Mouse (Mus musculus): ENCODE data around the gene Gm45623. TPM values are rescaled to one million over a fixed set of nuclear protein-coding genes. Genes with fewer than 3 reads are reported as not detected.

The Gm45623 gene
- polyA plus RNA-seq, 1 experiment from 2014 or later: 0.85 TPM

DNA sequence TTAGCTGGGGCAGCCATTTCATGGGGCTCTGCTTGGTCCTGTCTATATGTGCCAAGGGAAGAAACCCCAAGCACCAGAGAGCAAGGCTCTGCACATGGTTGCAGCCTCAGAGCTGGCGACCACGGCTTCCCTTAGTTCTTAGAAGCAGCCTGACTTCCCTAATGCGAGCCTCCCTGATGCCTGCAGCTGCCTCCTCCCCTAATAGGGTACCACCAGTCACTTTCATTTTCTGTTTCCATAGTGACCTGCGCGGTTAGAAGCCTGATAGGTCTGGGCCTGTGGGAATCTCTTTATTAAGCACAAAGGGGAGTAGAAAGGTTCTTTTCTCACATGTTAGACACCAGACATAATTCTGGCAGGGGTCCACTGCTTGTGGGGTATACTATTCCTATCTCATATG is 20.7 kb upstream of the Gm45623 start:
- H3K9ac ChIP-seq (ENCODE audit: low read length): peak overlapping the region; percentile 25; the same call in 1 of the 2 replicates
- H3K27ac ChIP-seq (ENCODE audit: low read depth, low read length): peak overlapping the region; percentile 86
- H3K4me1 ChIP-seq (ENCODE audit: control insufficient read depth, insufficient read depth, low read length): peaks cover 31% of the 10 kb centered on the region
- no peaks in the 10 kb centered on the region for H3K36me3 ChIP-seq (ENCODE audit: control insufficient read depth, insufficient read depth, low read length)
- H3K9me3 ChIP-seq (replicated peaks; ENCODE audit: control insufficient read depth, low read length): no peaks in the 10 kb centered on the region
- DNase-seq (ENCODE audit: low spot score) (peak; percentile 92), ATAC-seq (peak; percentile 82)
- H3K27me3 ChIP-seq (replicated peaks; ENCODE audit: control insufficient read depth, insufficient read depth, low read length): no peaks in the 10 kb centered on the region
- 6% methylated on average over 5 of the region's 5 CpGs for WGBS
- peak overlapping the region; percentile 30; the same call in 1 of the 2 replicates for H3K4me2 ChIP-seq (ENCODE audit: low read length)
- no peak overlapping the region for H3K4me3 ChIP-seq (ENCODE audit: low read depth, low read length)

DNA sequence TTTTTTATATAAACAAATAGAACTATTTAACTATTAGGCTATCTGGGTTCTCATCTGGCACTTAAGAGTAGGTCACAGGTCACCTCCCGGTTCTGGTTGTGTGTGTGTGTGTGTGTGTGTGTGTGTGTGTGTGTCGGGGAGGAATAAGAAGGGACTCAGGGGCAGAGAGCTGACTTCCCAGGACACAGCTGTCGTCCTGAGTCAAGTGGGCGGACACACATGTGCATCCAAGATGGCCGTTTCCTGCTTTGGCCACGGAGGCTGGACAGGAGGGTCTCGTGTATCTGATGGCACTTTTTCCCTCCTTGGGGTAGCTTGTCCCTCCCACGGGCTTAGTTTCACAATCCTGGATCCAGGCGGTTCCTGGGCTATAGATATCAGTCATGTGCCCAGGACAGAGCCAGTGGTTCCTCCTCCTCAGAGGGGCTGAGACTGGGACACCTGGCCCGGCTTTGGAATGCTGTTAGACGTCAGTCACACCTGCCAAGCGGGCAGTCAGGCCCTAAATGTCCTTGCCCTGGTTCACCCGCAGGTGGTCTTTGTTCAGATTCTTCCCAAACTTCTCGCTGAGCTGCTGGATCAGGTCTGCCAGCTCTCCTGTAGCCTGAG is 19.7 kb upstream of the Gm45623 start:
- no peak overlapping the region for H3K4me2 ChIP-seq (ENCODE audit: low read length)
- no peak for DNase-seq (ENCODE audit: low spot score)
- H3K9me3 ChIP-seq (replicated peaks; ENCODE audit: control insufficient read depth, low read length): no peaks in the 10 kb centered on the region
- WGBS: 65% methylated on average over 14 of the region's 14 CpGs
- H3K27me3 ChIP-seq (replicated peaks; ENCODE audit: control insufficient read depth, insufficient read depth, low read length): no peaks in the 10 kb centered on the region
- no peak for ATAC-seq
- 0 out of 2 replicates have a peak overlapping the region, but pooled peaks have one; percentile 21 for H3K9ac ChIP-seq (ENCODE audit: low read length)
- peak overlapping the region; percentile 86 for H3K27ac ChIP-seq (ENCODE audit: low read depth, low read length)
- H3K4me3 ChIP-seq (ENCODE audit: low read depth, low read length): no peak overlapping the region
- peaks cover 33% of the 10 kb centered on the region for H3K4me1 ChIP-seq (ENCODE audit: control insufficient read depth, insufficient read depth, low read length)
- H3K36me3 ChIP-seq (ENCODE audit: control insufficient read depth, insufficient read depth, low read length): no peaks in the 10 kb centered on the region

DNA sequence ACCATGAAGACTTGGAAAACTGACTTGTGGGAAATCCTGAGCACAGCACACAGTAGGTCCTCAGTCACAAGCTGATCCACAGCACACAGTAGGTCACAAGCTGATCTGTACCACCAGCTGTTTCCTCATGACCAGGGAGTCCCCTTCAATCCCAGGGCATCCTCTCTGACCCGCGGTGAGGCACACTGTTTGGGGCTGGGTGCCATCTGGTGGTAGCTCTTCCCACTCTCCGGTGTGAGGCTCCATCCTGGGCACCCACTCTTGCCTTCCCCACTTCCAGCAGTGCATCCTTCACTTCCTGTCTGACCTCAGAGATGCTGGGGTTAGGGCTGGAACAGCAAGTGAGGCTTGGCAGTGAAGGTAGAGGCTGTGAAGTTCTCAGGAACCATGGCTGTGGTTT is 19.0 kb upstream of the Gm45623 start:
- peaks cover 33% of the 10 kb centered on the region for H3K4me1 ChIP-seq (ENCODE audit: control insufficient read depth, insufficient read depth, low read length)
- 61% methylated on average over 3 of the region's 3 CpGs for WGBS

DNA sequence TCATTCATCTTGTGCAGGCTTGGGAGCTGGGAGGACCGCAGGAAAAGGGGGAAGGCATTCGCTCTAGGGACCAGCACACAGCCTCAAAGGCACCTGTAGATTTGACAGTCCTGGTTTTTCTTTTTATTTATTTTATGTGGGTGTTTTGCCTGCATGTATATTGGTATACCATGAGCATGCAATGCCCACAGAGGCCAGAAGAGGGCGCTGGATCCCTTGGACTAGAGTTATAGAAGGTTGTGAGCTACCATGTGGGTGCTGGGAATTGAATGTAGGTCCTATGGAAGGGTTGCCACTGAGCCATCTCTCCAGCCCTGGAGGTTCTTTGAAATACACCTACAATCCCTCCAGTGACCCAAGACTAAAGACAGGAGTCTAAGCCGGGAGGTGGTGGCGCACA is 17.2 kb upstream of the Gm45623 start:
- Histone ChIP-seq H3K27me3 (replicated peaks; ENCODE audit: control insufficient read depth, insufficient read depth, low read length) (no peaks in the 10 kb centered on the region), H3K4me2 (ENCODE audit: low read length) (no peak overlapping the region), H3K36me3 (ENCODE audit: control insufficient read depth, insufficient read depth, low read length) (no peaks in the 10 kb centered on the region), H3K4me1 (ENCODE audit: control insufficient read depth, insufficient read depth, low read length) (peaks cover 33% of the 10 kb centered on the region), H3K4me3 (ENCODE audit: low read depth, low read length) (no peak overlapping the region), H3K9me3 (replicated peaks; ENCODE audit: control insufficient read depth, low read length) (no peaks in the 10 kb centered on the region), H3K9ac (ENCODE audit: low read length) (no peak overlapping the region), H3K27ac (ENCODE audit: low read depth, low read length) (peak overlapping the region; percentile 67; the same call in 1 of the 2 replicates)
- 58% methylated on average over 5 of the region's 5 CpGs for WGBS
- DNase-seq (ENCODE audit: low spot score): no peak
- no peak for ATAC-seq

More for the DNA sequence above, 19.0 kb upstream of the Gm45623 start:
- Histone ChIP-seq H3K4me2 (ENCODE audit: low read length) (no peak overlapping the region), H3K27ac (ENCODE audit: low read depth, low read length) (no peak overlapping the region), H3K36me3 (ENCODE audit: control insufficient read depth, insufficient read depth, low read length) (no peaks in the 10 kb centered on the region), H3K9ac (ENCODE audit: low read length) (no peak overlapping the region), H3K4me3 (ENCODE audit: low read depth, low read length) (no peak overlapping the region), H3K27me3 (replicated peaks; ENCODE audit: control insufficient read depth, insufficient read depth, low read length) (no peaks in the 10 kb centered on the region), H3K9me3 (replicated peaks; ENCODE audit: control insufficient read depth, low read length) (no peaks in the 10 kb centered on the region)
- ATAC-seq (no peak), DNase-seq (ENCODE audit: low spot score) (no peak)

DNA sequence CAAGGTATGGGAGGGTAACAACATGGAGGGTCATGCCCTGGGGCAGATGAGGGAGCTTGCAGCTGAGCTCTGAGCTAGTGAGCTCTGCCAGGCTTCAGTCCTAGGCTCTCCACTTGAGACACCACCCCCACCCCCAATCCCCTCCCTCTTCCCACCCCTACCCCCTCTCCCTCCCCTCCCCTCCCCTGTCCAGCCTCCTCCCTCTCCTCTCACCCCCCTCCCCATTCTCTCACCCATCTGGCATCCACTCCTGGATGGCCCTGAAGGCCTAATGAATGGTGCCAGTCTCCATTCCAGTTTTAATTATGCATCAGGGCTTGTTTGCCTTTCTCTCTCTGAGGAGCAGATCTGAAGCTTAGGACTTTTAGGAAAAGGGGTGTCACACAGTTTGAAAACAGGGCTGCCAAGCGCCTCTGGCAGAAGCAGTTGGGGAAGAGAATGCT is 16.5 kb upstream of the Gm45623 start:
- H3K4me1 ChIP-seq (ENCODE audit: control insufficient read depth, insufficient read depth, low read length): peaks cover 32% of the 10 kb centered on the region
- WGBS: 10% methylated on average over 1 of the region's 1 CpGs
- peak overlapping the region; percentile 67; the same call in 1 of the 2 replicates for H3K27ac ChIP-seq (ENCODE audit: low read depth, low read length)
- ATAC-seq (peak; percentile 68), DNase-seq (ENCODE audit: low spot score) (peak; percentile 90)
- H3K4me3 ChIP-seq (ENCODE audit: low read depth, low read length): no peak overlapping the region
- H3K36me3 ChIP-seq (ENCODE audit: control insufficient read depth, insufficient read depth, low read length): no peaks in the 10 kb centered on the region
- H3K4me2 ChIP-seq (ENCODE audit: low read length): no peak overlapping the region
- no peaks in the 10 kb centered on the region for H3K9me3 ChIP-seq (replicated peaks; ENCODE audit: control insufficient read depth, low read length)
- no peak overlapping the region for H3K9ac ChIP-seq (ENCODE audit: low read length)
- no peaks in the 10 kb centered on the region for H3K27me3 ChIP-seq (replicated peaks; ENCODE audit: control insufficient read depth, insufficient read depth, low read length)

DNA sequence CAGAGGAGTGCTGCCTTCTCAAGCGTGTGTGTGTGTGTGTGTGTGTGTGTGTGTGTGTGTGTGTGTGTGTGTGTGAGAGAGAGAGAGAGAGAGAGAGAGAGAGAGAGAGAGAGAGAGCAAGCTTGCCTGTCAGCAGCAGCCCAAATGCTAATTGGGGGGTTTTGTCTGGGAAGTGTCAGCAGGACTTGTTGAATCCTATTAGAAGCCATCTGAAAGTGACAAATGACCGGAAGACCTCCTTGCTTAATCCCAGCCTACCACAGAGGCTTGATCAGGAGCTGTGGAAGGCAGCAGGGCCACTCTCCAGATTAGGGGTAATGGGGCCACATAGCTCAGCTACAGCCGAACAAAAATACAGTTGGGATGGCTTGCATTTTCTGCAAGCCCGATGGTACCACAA is 15.8 kb upstream of the Gm45623 start:
- DNase-seq (ENCODE audit: low spot score) (peak; percentile 56), ATAC-seq (no peak)
- Histone ChIP-seq H3K27ac (ENCODE audit: low read depth, low read length) (0 out of 2 replicates have a peak overlapping the region, but pooled peaks have one; percentile 67), H3K4me1 (ENCODE audit: control insufficient read depth, insufficient read depth, low read length) (peaks cover 25% of the 10 kb centered on the region), H3K9ac (ENCODE audit: low read length) (no peak overlapping the region), H3K9me3 (replicated peaks; ENCODE audit: control insufficient read depth, low read length) (no peaks in the 10 kb centered on the region), H3K4me3 (ENCODE audit: low read depth, low read length) (no peak overlapping the region), H3K4me2 (ENCODE audit: low read length) (no peak overlapping the region), H3K27me3 (replicated peaks; ENCODE audit: control insufficient read depth, insufficient read depth, low read length) (no peaks in the 10 kb centered on the region), H3K36me3 (ENCODE audit: control insufficient read depth, insufficient read depth, low read length) (no peaks in the 10 kb centered on the region)
- WGBS: 7% methylated on average over 4 of the region's 4 CpGs

DNA sequence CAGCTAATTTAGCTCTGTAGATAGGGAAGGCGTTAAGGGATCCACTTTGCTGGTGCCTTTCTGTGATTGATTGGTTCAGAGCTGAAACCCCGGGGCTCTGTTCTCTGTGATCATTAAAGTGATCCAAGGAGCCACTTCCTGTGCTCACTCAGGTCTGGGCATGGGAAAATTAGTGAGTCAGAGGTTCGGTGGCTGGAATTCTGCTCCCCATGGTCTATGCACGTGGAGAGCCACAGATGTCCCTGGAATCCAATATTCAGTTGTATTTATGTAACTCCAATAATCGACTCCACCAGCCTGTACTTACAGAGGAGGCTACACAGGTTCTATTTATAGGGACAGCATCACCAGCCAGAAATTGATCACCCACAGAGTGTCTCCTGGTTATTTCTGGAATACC is 12.6 kb upstream of the Gm45623 start:
- Histone ChIP-seq H3K4me3 (ENCODE audit: low read depth, low read length) (no peak overlapping the region), H3K27me3 (replicated peaks; ENCODE audit: control insufficient read depth, insufficient read depth, low read length) (no peaks in the 10 kb centered on the region), H3K4me1 (ENCODE audit: control insufficient read depth, insufficient read depth, low read length) (peaks cover 24% of the 10 kb centered on the region), H3K9ac (ENCODE audit: low read length) (no peak overlapping the region), H3K36me3 (ENCODE audit: control insufficient read depth, insufficient read depth, low read length) (no peaks in the 10 kb centered on the region), H3K9me3 (replicated peaks; ENCODE audit: control insufficient read depth, low read length) (no peaks in the 10 kb centered on the region), H3K27ac (ENCODE audit: low read depth, low read length) (no peak overlapping the region), H3K4me2 (ENCODE audit: low read length) (no peak overlapping the region)
- no peak for ATAC-seq
- no peak for DNase-seq (ENCODE audit: low spot score)
- WGBS: 63% methylated on average over 5 of the region's 5 CpGs

DNA sequence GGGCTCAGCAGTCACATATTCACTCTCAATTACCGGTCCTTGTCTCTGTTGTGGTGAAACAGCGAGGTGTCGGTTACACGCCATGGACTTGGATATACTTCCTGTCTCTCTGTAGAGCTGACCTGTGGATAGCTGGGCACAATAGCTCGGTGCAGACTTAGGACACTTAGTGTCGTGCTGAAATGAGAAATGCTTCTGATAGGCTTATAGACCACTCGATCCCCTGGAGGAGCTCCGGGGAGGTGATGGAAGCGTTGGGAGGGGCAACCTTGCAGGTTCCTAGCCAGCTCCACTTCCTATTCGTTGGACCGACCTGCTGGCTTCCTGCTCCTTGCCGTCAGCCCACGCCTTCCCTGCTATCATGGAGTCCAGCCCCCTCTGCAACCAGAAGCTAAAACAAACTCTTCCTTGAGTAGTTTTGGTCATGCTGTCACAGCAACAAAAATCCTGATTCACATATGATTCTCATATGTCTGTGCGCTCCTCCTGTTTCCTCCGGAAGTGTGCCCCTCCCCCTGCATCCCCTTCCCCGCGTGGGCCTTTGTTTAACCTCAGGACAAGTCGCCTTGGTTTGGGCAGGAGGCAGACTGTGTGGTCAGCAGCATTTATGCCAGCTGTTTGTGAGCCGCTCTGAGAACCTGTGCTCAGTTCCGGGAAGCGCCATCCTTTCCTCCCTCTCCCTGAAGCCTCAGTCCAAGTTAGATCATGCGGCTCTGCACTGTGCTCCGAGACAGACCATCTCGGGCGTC is 11.8 kb upstream of the Gm45623 start:
- Histone ChIP-seq H3K9ac (ENCODE audit: low read length) (no peak overlapping the region), H3K36me3 (ENCODE audit: control insufficient read depth, insufficient read depth, low read length) (no peaks in the 10 kb centered on the region), H3K4me1 (ENCODE audit: control insufficient read depth, insufficient read depth, low read length) (peaks cover 20% of the 10 kb centered on the region), H3K27ac (ENCODE audit: low read depth, low read length) (no peak overlapping the region), H3K9me3 (replicated peaks; ENCODE audit: control insufficient read depth, low read length) (no peaks in the 10 kb centered on the region), H3K27me3 (replicated peaks; ENCODE audit: control insufficient read depth, insufficient read depth, low read length) (no peaks in the 10 kb centered on the region), H3K4me2 (ENCODE audit: low read length) (no peak overlapping the region), H3K4me3 (ENCODE audit: low read depth, low read length) (no peak overlapping the region)
- ATAC-seq: no peak
- DNase-seq (ENCODE audit: low spot score): no peak
- WGBS: 57% methylated on average over 25 of the region's 25 CpGs
